Mouse (Mus musculus): Measurements from ENCODE around the gene Rwdd2a. TPM values are rescaled to one million over a fixed set of nuclear protein-coding genes. Genes with fewer than 3 reads are reported as not detected.
A peak's percentile ranks its signal among the peaks of the same experiment; 100 is the strongest.

Gene Rwdd2a
- polyA plus RNA-seq, 1 experiment from 2014 or later, result 4.1 TPM

GRCm38 (mm10) chr9:86554641-86555040 is 17.1 kb upstream of the Rwdd2a start:
- Histone ChIP-seq H3K9ac (replicated peaks; ENCODE audit: low read depth, low read length) (no peak overlapping the region), H3K27ac (ENCODE audit: low read length) (no peak overlapping the region), H3K4me2 (replicated peaks; ENCODE audit: low read depth, low read length) (no peak overlapping the region), H3K4me1 (ENCODE audit: control insufficient read depth, insufficient read depth, low read length) (no peaks in the 10 kb centered on the region), H3K27me3 (ENCODE audit: control insufficient read depth, insufficient read depth, low read length) (no peaks in the 10 kb centered on the region), H3K4me3 (ENCODE audit: low read depth, low read length) (no peak overlapping the region), H3K9me3 (ENCODE audit: control insufficient read depth, low read depth, low read length) (no peaks in the 10 kb centered on the region), H3K36me3 (ENCODE audit: control insufficient read depth, insufficient read depth, low read length) (peaks cover 44% of the 10 kb centered on the region)
- 96% methylated on average over 4 of the region's 4 CpGs for WGBS
- no peak for ATAC-seq (ENCODE audit: insufficient number of reproducible peaks, insufficient read depth, low FRiP score, low read depth)

DNA sequence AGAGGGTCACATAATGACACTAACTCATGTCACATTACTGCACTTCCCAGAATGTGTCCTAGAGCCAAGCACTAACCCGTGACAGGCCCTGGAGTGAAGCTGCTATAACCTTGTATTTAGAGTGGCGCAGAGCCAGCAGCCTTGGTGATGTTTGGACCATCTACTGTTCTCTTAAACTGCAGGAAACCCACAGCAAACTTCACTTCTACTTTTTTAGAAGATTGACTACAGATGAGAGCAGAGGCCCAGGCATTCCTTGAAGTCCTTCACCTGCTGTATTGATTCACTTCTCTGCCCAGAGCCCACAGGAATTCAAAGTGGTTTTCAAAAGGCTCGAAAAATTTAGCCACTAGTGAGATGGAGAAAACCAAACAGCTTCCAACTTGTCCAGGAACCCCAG is 11.2 kb upstream of the Rwdd2a start:
- Histone ChIP-seq H3K9ac (replicated peaks; ENCODE audit: low read depth, low read length) (no peak overlapping the region), H3K4me1 (ENCODE audit: control insufficient read depth, insufficient read depth, low read length) (no peaks in the 10 kb centered on the region), H3K9me3 (ENCODE audit: control insufficient read depth, low read depth, low read length) (no peaks in the 10 kb centered on the region), H3K4me2 (replicated peaks; ENCODE audit: low read depth, low read length) (no peak overlapping the region), H3K27me3 (ENCODE audit: control insufficient read depth, insufficient read depth, low read length) (no peaks in the 10 kb centered on the region), H3K27ac (ENCODE audit: low read length) (no peak overlapping the region), H3K36me3 (ENCODE audit: control insufficient read depth, insufficient read depth, low read length) (peaks cover 46% of the 10 kb centered on the region), H3K4me3 (ENCODE audit: low read depth, low read length) (no peak overlapping the region)
- ATAC-seq (ENCODE audit: insufficient number of reproducible peaks, insufficient read depth, low FRiP score, low read depth), result no peak
- WGBS, result 82% methylated on average over 3 of the region's 3 CpGs

GRCm38 (mm10) chr9:86569314-86569910 is 2.4 kb upstream of the Rwdd2a start:
- Histone ChIP-seq H3K27ac (ENCODE audit: low read length) (no peak overlapping the region), H3K4me1 (ENCODE audit: control insufficient read depth, insufficient read depth, low read length) (peaks cover 7% of the 10 kb centered on the region; the same call in 1 of the 2 replicates), H3K4me2 (replicated peaks; ENCODE audit: low read depth, low read length) (no peak overlapping the region), H3K9me3 (ENCODE audit: control insufficient read depth, low read depth, low read length) (no peaks in the 10 kb centered on the region), H3K36me3 (ENCODE audit: control insufficient read depth, insufficient read depth, low read length) (peaks cover 29% of the 10 kb centered on the region; the same call in 1 of the 2 replicates), H3K27me3 (ENCODE audit: control insufficient read depth, insufficient read depth, low read length) (no peaks in the 10 kb centered on the region), H3K4me3 (ENCODE audit: low read depth, low read length) (no peak overlapping the region), H3K9ac (replicated peaks; ENCODE audit: low read depth, low read length) (no peak overlapping the region)
- WGBS, result 80% methylated on average over 3 of the region's 3 CpGs
- no peak for ATAC-seq (ENCODE audit: insufficient number of reproducible peaks, insufficient read depth, low FRiP score, low read depth)

DNA sequence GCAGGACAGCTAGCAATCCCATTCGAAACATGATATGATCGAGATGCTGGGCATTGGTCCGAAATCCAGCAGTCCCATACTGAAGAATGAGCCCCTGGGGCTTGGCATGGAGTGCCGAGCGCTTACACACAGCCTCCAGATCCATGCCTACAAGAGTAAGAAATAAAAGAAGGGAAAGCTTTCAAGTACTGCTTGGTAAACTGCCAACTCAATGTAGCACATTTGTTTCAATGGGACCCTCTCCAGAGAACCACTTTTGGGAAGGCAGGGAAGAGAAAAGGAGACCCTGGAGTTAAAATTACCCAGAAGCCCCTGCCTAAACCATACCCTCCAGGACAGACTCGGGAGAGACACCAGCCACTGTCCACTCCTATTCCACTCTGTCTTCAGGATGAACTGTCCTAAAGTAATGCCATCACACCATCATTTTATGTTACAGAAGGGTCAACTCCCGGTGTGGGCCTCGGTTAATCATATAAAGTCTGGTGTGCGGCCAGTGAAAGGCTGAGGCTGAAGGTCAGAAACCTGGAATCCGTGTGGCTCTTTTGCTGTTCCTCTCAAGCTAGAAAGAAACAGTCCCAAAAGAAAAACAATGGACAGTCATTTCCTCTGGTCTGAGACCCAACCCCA is 1.4 kb upstream of the Rwdd2a start:
- WGBS, result 78% methylated on average over 10 of the region's 10 CpGs
- peak overlapping the region; percentile 91 for H3K4me2 ChIP-seq (replicated peaks; ENCODE audit: low read depth, low read length)
- peak overlapping the region; percentile 68; the same call in 1 of the 2 replicates for H3K4me3 ChIP-seq (ENCODE audit: low read depth, low read length)

GRCm38 (mm10) chr9:86570946-86571345 is 845 bp upstream of the Rwdd2a start:
- Histone ChIP-seq H3K4me3 (ENCODE audit: low read depth, low read length) (peak overlapping the region; percentile 68), H3K36me3 (ENCODE audit: control insufficient read depth, insufficient read depth, low read length) (peaks cover 17% of the 10 kb centered on the region; the same call in 1 of the 2 replicates), H3K9me3 (ENCODE audit: control insufficient read depth, low read depth, low read length) (no peaks in the 10 kb centered on the region), H3K9ac (replicated peaks; ENCODE audit: low read depth, low read length) (no peak overlapping the region), H3K27me3 (ENCODE audit: control insufficient read depth, insufficient read depth, low read length) (no peaks in the 10 kb centered on the region), H3K27ac (ENCODE audit: low read length) (no peak overlapping the region), H3K4me2 (replicated peaks; ENCODE audit: low read depth, low read length) (peak overlapping the region; percentile 91), H3K4me1 (ENCODE audit: control insufficient read depth, insufficient read depth, low read length) (peaks cover 7% of the 10 kb centered on the region; the same call in 1 of the 2 replicates)
- no peak for ATAC-seq (ENCODE audit: insufficient number of reproducible peaks, insufficient read depth, low FRiP score, low read depth)
- WGBS, result 15% methylated on average over 8 of the region's 8 CpGs

More for the DNA sequence above, 1.4 kb upstream of the Rwdd2a start:
- H3K4me1 ChIP-seq (ENCODE audit: control insufficient read depth, insufficient read depth, low read length), result peaks cover 7% of the 10 kb centered on the region; the same call in 1 of the 2 replicates
- no peaks in the 10 kb centered on the region for H3K9me3 ChIP-seq (ENCODE audit: control insufficient read depth, low read depth, low read length)
- no peak overlapping the region for H3K27ac ChIP-seq (ENCODE audit: low read length)
- peaks cover 22% of the 10 kb centered on the region; the same call in 1 of the 2 replicates for H3K36me3 ChIP-seq (ENCODE audit: control insufficient read depth, insufficient read depth, low read length)
- H3K9ac ChIP-seq (replicated peaks; ENCODE audit: low read depth, low read length), result no peak overlapping the region
- ATAC-seq (ENCODE audit: insufficient number of reproducible peaks, insufficient read depth, low FRiP score, low read depth), result no peak
- no peaks in the 10 kb centered on the region for H3K27me3 ChIP-seq (ENCODE audit: control insufficient read depth, insufficient read depth, low read length)

DNA sequence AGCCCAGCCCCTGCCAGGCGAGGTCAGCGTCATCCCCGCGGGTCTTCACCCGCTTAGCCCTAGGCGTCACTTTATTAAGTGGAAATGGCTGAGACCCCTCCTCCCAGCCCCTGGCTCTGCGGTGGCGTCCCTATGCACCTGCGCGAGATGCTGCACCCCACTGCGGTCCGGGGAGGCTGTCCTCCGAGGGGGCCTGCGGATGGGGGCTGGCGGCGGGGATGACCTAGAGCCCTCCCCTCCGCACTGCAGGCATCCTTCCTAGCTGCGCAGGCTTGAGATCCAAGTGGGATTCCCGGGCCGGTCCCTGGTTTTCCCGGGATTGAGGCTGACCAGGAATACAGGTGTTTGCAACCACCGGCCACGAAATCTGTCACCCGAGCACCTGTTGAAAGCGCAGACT is 405 bp downstream of the Rwdd2a start:
- ATAC-seq (ENCODE audit: insufficient number of reproducible peaks, insufficient read depth, low FRiP score, low read depth), result no peak

GRCm38 (mm10) chr9:86572636-86573291 is 973 bp downstream of the Rwdd2a start:
- Histone ChIP-seq H3K4me1 (ENCODE audit: control insufficient read depth, insufficient read depth, low read length) (peaks cover 7% of the 10 kb centered on the region; the same call in 1 of the 2 replicates), H3K9me3 (ENCODE audit: control insufficient read depth, low read depth, low read length) (no peaks in the 10 kb centered on the region), H3K4me3 (ENCODE audit: low read depth, low read length) (peak overlapping the region; percentile 68), H3K27me3 (ENCODE audit: control insufficient read depth, insufficient read depth, low read length) (no peaks in the 10 kb centered on the region), H3K4me2 (replicated peaks; ENCODE audit: low read depth, low read length) (peak overlapping the region; percentile 91), H3K27ac (ENCODE audit: low read length) (no peak overlapping the region), H3K9ac (replicated peaks; ENCODE audit: low read depth, low read length) (no peak overlapping the region), H3K36me3 (ENCODE audit: control insufficient read depth, insufficient read depth, low read length) (peaks cover 13% of the 10 kb centered on the region; the same call in 1 of the 2 replicates)
- WGBS, result 6% methylated on average over 13 of the region's 13 CpGs
- no peak for ATAC-seq (ENCODE audit: insufficient number of reproducible peaks, insufficient read depth, low FRiP score, low read depth)

More for the DNA sequence above, 405 bp downstream of the Rwdd2a start:
- H3K27ac ChIP-seq (ENCODE audit: low read length), result no peak overlapping the region
- H3K4me2 ChIP-seq (replicated peaks; ENCODE audit: low read depth, low read length), result peak overlapping the region; percentile 91
- H3K27me3 ChIP-seq (ENCODE audit: control insufficient read depth, insufficient read depth, low read length), result no peaks in the 10 kb centered on the region
- H3K4me3 ChIP-seq (ENCODE audit: low read depth, low read length), result peak overlapping the region; percentile 68
- H3K36me3 ChIP-seq (ENCODE audit: control insufficient read depth, insufficient read depth, low read length), result peaks cover 13% of the 10 kb centered on the region; the same call in 1 of the 2 replicates
- peaks cover 7% of the 10 kb centered on the region; the same call in 1 of the 2 replicates for H3K4me1 ChIP-seq (ENCODE audit: control insufficient read depth, insufficient read depth, low read length)
- no peaks in the 10 kb centered on the region for H3K9me3 ChIP-seq (ENCODE audit: control insufficient read depth, low read depth, low read length)
- WGBS, result 1% methylated on average over 25 of the region's 25 CpGs
- peak overlapping the region; percentile 36; the same call in 1 of the 2 replicates for H3K9ac ChIP-seq (replicated peaks; ENCODE audit: low read depth, low read length)

DNA sequence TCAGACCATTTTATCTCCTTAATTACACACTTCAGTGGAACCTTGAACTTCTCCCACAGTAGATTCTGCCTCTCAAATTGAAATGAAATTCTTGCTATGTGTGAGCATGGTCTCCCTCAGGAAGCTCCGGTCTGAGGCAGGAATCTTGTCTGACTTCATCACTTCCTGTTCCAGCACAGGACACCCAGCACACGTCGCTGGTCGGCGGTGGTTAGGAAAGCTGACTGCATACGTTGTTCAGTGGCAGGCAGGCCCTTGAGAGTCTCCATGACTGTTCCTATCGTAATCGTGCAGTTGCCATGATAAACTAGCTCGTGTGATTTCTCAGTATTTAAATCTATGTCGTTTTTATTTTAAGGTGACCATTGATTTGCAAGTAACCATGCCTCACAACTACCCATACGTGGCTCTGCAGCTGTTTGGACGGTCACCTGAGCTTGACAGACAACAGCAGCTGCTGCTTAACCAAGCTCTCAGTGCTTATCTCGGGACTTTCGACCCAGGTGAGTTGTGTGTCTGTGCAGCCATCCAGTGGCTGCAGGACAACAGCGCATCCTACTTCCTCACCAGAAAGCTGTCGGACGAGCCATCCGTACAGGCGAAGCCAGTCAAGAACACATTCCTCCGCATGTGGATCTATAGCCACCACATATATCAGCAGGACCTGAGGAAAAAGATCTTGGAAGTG is 2.0 kb downstream of the Rwdd2a start:
- WGBS, result 77% methylated on average over 20 of the region's 20 CpGs

More for the DNA sequence above, 2.0 kb downstream of the Rwdd2a start:
- H3K9me3 ChIP-seq (ENCODE audit: control insufficient read depth, low read depth, low read length), result no peaks in the 10 kb centered on the region
- H3K9ac ChIP-seq (replicated peaks; ENCODE audit: low read depth, low read length), result no peak overlapping the region
- H3K27ac ChIP-seq (ENCODE audit: low read length), result no peak overlapping the region
- peaks cover 7% of the 10 kb centered on the region; the same call in 1 of the 2 replicates for H3K4me1 ChIP-seq (ENCODE audit: control insufficient read depth, insufficient read depth, low read length)
- H3K4me3 ChIP-seq (ENCODE audit: low read depth, low read length), result no peak overlapping the region
- no peak for ATAC-seq (ENCODE audit: insufficient number of reproducible peaks, insufficient read depth, low FRiP score, low read depth)
- H3K27me3 ChIP-seq (ENCODE audit: control insufficient read depth, insufficient read depth, low read length), result no peaks in the 10 kb centered on the region
- no peak overlapping the region for H3K4me2 ChIP-seq (replicated peaks; ENCODE audit: low read depth, low read length)
- peaks cover 8% of the 10 kb centered on the region; the same call in 1 of the 2 replicates for H3K36me3 ChIP-seq (ENCODE audit: control insufficient read depth, insufficient read depth, low read length)
